Mouse (Mus musculus): ENCODE results near the gene Cldnd1. TPM values are rescaled to one million over a fixed set of nuclear protein-coding genes. Genes with fewer than 3 reads are reported as not detected.

Cldnd1 gene
- total RNA-seq, 2 experiments from 2014 or later = 86.0 to 92.5 TPM

DNA sequence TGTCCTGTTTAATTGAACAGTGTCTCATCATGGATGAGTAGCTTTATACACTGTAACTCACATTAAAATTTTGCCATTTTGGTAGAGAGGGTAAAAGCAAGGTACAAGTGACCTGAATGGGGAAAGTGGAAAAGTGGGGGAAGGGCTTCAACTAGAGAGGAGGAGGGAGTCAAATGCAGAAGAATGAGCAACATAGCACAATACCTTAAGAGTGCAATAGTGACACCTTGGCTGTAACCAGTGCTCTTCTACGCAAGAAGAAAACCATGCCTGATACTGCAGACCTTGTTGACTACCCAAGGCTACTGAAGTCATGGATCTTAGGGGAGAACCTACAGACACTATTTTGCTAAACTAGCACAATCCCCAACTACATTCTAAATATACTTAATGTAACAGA, 30.4 kb upstream of the Cldnd1 start:
- no peak for DNase-seq (ENCODE audit: low spot score in 2 of 2)
- no peak overlapping the region for H3K4me3 ChIP-seq
- no peak for TF ChIP-seq CTCF (conservative IDR thresholded peaks at IDR 0.05)
- no peak overlapping the region for H3K27ac ChIP-seq

DNA sequence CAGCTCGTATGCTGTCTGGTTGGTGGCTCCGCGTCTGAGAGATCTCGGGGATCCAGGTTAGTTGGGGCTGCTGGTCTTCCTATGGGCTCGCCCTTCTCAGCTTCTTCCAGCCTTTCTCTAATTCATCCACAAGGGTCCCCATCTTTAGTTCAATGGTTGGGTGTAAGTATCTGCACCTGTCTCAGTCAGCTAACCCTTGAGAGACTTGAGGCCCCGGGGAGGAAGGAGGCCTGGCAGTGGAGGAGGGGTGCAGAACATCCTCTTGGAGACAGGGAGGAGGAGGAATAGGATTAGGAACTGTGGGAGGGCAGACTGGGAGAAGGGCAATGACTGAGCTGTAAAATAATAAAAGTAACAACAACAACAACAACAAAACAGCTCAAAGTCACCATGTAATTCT, 27.5 kb upstream of the Cldnd1 start:
- no peak for TF ChIP-seq CTCF (conservative IDR thresholded peaks at IDR 0.05)
- no peak for DNase-seq (ENCODE audit: low spot score in 2 of 2)
- no peak overlapping the region for H3K4me3 ChIP-seq
- H3K27ac ChIP-seq = no peak overlapping the region

DNA sequence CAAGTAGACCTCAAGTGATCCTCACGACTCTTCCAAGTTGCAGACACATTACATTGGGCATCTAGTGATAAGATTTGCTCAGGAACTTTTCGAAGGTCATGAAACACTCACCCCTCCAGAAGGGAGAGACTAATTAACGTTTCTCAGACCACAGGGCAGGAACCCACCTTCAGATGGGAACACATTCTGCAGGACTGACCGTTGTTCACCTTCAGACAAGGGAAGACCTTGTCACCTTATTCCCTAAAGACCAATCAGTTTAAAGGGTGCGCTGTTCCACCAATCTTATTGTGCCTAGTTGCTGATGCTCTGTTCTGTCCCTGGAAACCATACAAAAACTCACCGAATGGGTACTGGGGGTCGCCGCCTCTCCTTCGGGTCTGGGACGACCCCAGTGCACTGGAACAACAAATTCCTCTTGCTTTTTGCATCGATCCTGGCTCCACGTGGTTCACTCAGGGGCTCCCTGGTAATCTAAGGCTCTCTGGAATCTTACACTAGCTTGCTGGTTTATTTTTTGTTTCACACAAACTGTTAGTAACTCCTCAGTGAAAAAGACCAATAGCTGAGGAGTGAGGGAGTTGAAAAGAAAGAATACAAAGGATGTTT, 26.8 kb upstream of the Cldnd1 start:
- H3K4me3 ChIP-seq = no peak overlapping the region
- H3K27ac ChIP-seq = no peak overlapping the region
- TF ChIP-seq CTCF (conservative IDR thresholded peaks at IDR 0.05) = no peak
- no peak for DNase-seq (ENCODE audit: low spot score in 2 of 2)

DNA sequence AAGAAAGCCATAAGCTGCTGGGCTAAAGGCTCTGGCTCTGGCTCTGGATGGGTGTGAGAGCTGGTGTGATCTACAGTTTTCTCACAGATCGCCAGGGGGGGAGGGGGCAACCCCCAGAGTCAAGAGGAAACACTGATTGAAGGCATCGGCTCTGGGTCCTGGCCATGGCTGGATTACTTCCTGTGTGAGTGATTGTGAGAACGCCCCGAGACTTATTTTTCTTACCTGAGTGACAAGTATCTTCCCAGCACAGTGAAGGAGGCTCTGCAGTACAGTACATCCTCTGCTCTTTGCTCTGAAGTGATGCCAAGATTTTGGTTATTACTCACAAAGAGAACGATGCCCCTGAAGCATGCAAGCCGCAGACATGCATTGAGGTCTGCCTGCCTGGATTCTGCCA, 25.9 kb upstream of the Cldnd1 start:
- Histone ChIP-seq H3K4me3 (no peak overlapping the region), H3K27ac (no peak overlapping the region)
- no peak for DNase-seq (ENCODE audit: low spot score in 2 of 2)
- no peak for TF ChIP-seq CTCF (conservative IDR thresholded peaks at IDR 0.05)

DNA sequence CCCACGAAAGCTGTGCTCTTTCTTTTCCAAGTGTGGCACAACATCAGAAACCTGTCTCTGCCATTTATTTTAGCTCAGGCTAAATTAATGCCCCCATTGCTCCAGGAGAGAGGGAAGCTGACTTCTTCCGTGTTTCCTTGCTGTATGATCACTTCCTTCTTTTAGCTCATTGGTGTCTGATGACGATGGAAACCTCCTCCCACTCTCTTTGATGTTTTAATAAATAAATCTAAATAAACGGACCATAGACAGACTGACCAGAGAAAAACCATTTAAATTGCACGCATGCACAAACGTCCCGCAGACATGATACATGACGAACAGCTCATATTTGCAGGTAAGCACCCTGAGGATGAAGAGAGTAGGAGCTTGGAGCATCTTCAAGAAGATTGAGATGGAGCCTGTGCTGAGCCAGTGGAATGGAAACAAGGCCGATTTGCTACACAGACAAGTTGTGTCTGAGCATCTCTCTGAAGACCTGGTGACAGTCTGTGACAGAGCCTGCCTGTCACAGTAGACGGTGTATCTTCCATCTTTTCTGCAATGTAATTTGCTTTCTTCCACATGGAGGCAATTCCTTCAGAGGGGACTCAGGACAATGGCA, 25.3 kb upstream of the Cldnd1 start:
- Histone ChIP-seq H3K27ac (no peak overlapping the region), H3K4me3 (no peak overlapping the region)
- TF ChIP-seq CTCF (conservative IDR thresholded peaks at IDR 0.05) = no peak
- no peak for DNase-seq (ENCODE audit: low spot score in 2 of 2)

DNA sequence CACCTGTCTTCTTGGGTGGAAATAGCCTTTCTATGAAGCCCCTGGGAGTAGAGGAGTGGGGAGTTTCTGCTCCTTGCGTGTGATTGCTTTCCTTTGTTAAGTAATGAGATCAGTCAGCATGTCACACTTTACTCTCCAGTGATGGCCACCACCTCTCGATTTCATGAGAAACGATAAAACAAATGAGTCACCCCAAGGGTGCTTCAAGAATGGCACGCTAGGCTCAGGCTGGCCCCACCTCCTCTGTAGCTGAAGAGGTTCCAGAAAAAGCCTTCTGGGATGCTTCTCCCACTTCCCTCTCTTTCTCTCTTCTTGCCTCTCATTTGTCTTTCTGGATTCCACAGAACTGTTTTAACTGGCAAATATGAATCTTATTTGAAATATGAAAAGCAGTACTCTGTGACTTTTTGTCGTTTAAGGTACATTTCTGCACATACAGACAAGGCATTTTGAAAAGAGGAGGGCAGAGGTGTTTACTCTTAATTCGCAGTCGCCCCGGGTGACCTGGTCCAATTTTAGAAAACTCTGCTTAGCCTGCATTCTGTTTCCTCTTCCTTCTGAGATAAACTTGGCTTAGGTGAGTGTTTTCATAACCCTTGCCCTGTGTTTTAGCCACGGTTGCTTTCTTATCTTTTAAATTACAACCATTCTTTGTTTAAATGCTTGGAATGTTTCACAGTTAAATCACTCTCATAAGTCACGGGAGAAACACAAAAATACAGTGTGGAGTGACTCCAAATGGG, 24.2 kb upstream of the Cldnd1 start:
- Histone ChIP-seq H3K4me3 (no peak overlapping the region), H3K27ac (no peak overlapping the region)
- no peak for TF ChIP-seq CTCF (conservative IDR thresholded peaks at IDR 0.05)
- no peak for DNase-seq (ENCODE audit: low spot score in 2 of 2)

DNA sequence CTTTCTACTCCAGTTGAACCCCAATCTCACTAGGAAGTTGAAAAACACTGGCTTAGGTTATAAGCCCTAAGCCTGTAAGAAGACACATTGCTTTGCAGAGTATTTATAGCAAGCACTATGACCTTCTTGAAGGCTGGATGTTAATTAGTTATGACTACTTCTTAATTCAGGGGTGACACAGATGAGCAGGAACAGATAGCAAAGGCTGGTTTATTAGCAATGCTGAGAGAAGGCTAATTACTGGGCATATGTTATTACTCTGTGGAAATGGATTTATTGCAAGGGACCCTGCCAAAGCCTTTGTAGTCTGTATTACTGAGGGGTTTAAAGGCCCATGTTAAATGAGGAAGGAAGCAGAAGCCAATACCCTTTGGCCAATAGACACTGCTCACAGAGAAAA, 22.7 kb upstream of the Cldnd1 start:
- no peak overlapping the region for H3K4me3 ChIP-seq
- DNase-seq (ENCODE audit: low spot score in 2 of 2) = no peak
- no peak overlapping the region for H3K27ac ChIP-seq
- no peak for TF ChIP-seq CTCF (conservative IDR thresholded peaks at IDR 0.05)

DNA sequence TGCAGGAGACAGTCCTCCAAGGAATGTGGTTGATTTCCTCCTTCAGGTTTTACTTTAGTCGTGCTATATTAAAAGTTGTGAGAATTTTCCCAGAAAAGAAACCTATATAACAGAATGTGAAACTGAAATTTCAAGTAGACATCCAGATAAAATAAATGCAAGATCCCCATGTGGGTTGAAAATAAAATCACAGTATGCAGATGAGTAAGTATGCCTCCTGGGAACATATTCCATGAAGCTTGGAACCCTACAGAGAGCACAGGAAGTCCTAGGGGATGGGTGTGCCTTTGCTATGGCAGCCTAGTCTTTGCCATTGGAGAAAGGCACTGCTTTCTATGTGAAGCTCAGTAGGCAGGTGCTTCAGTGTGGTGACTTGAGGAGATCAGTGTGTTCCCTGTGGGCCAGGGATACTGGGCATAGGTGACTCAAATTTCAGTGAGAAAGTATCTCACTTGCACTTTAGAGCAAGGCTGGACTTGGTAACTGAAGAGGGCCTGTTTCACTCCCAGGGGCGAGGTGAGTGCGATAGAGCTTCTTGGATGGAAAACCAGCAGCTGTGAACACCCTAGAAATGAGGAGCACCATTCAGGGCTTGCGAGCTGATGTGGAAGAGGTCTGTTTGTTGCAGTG, 20.3 kb upstream of the Cldnd1 start:
- H3K27ac ChIP-seq = no peak overlapping the region
- no peak overlapping the region for H3K4me3 ChIP-seq
- DNase-seq (ENCODE audit: low spot score in 2 of 2) = no peak
- no peak for TF ChIP-seq CTCF (conservative IDR thresholded peaks at IDR 0.05)

DNA sequence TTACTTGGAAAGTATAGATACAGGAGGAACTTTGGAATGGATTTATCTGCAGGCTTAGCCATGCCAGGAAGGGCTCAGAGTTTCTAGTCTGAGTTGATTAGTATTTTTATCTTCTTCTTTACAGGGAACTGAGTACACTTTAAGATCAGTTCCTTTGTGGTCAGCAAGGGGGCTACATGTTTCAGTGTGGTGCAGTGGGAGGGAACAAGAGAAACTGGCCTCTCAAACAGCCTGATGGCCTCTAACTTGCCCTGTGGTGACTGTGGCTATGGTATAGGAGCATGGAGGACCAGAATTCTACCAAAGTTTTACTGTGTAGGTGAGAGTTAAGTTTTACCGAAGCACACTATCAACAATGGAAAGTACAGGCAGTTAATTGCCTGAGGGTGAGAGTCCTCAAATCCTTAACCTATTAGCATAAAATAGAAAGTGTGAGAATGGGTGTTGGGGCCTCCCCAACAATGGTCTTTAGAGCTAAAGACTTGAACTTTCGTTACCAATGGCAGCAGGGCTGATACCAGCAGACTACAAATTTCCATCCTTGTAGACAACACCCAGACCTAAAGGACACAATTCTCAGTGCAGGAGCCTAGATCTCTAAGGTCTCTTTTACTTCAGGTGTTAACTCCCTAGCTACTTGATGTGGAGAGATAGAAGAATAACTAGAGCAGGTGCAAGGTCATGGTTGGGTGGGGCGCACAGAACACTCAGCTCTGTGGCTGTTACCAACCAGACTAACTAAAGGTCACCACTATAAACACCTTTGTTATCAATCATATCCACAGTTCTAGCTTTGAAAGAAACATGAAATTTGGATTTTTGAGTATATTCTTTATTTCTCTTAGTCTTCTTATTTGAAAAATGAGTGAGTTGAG, 18.9 kb upstream of the Cldnd1 start:
- DNase-seq (ENCODE audit: low spot score in 2 of 2) = no peak
- no peak overlapping the region for H3K4me3 ChIP-seq
- H3K27ac ChIP-seq = no peak overlapping the region
- TF ChIP-seq CTCF (conservative IDR thresholded peaks at IDR 0.05) = no peak

DNA sequence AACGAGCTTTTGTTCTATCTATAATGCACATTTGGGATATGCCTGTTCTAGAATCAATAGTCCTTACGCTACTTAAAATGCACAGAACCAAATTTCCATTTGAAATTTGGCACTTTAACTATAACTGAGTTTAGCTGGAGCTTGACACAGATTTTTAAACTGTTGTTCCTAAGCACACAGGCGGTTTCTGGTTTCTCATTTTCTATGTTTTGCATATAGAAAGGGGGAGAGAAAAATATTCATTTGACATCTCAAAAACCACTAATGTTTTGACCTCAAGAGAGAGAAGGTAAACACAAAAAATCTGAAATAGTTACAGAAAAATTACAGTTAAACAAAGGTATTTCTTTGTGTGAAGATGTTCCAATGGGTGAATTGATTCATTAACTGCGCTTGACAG, 18.2 kb upstream of the Cldnd1 start:
- no peak overlapping the region for H3K4me3 ChIP-seq
- no peak overlapping the region for H3K27ac ChIP-seq
- no peak for TF ChIP-seq CTCF (conservative IDR thresholded peaks at IDR 0.05)
- no peak for DNase-seq (ENCODE audit: low spot score in 2 of 2)

DNA sequence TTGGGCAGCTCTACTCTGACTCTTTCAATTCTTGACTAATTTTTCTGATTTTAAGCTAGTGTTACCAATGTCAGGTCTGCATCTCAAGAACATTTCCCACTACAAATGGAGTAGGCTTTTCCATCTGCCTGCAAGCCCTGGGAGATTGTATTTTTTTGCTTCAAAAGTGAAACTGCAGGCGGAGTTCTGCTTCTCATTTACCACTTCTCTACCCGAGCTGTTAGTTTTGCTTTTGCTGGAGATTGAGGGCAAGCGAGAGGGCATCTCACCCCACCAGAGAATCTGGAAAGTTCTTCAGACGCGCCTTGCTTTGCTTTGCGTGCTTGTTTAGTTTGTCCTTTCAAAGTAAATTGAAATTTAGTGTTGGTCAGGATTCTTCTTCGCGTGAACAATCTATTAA, 15.5 kb upstream of the Cldnd1 start:
- no peak for TF ChIP-seq CTCF (conservative IDR thresholded peaks at IDR 0.05)
- Histone ChIP-seq H3K27ac (no peak overlapping the region), H3K4me3 (no peak overlapping the region)
- DNase-seq (ENCODE audit: low spot score in 2 of 2) = no peak

DNA sequence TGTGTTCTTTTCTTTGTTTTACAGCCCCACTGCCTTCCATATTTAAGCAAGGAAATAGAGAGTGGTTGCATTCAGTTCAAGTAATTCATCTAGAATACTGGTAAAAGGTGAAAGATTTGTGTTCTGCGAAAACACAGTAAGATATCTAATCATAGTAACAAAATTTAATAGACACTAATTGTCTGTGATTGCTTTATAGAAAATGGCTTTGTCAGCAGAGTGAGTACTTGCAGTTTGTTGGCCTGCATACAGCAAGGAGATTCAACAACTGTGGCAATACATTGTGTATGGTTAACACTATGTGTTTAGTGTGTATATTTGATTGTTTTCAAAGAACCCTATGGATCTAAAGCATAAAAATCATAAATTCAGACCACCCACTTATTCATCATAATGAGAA, 14.6 kb upstream of the Cldnd1 start:
- DNase-seq (ENCODE audit: low spot score in 2 of 2) = no peak
- no peak for TF ChIP-seq CTCF (conservative IDR thresholded peaks at IDR 0.05)
- Histone ChIP-seq H3K4me3 (no peak overlapping the region), H3K27ac (no peak overlapping the region)

DNA sequence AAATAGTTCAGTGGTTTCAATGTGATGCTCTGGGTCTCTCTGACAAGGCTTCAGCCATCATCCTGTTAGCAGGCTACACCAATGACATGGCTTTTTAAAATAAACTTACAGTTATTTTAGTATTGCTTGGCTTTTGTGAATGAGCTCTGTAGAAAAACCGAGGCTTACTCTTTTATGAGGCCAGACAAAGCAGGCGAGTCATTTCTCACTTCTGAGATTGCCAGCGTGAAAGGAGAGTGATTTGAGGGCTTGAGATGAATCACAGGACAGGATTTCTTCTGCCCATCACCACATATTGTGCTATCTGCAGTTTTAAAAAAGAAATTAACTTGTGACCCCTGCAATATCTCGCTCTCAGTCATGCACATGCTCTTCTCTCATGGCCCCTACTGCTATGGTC, 12.7 kb upstream of the Cldnd1 start:
- DNase-seq (ENCODE audit: low spot score in 2 of 2) = no peak
- Histone ChIP-seq H3K4me3 (no peak overlapping the region), H3K27ac (no peak overlapping the region)
- TF ChIP-seq CTCF (conservative IDR thresholded peaks at IDR 0.05) = no peak

Data from layer of hippocampus, adult 2 months (tissue).